Mouse (Mus musculus) G1E (cell line): ENCODE data around the gene Ptprj. TPM values are rescaled to one million over a fixed set of nuclear protein-coding genes. Genes with fewer than 3 reads are reported as not detected.
"Not testable (repeated sequence)": the region's sequence is repeated elsewhere in the genome, so short reads cannot be mapped to it uniquely, and the experiment has no call there.

ENCODE experiments used
- ATAC-seq: 2 replicates; pipeline ENCODE4 v1.8.0; 2016; ENCODE audit warnings: mild to moderate bottlenecking; ENCODE audit not compliant: insufficient number of reproducible peaks, poor library complexity, low FRiP score, severe bottlenecking; ENCODE audit errors: extremely low read depth
- DNase-seq: peaks from one replicate; pipeline ENCODE4 v3.0.0; 2012; ENCODE audit warnings: low spot score
- H3K27me3 ChIP-seq: 2 replicates; pipeline ENCODE4 v1.6.1; 2012; ENCODE audit warnings: mild to moderate bottlenecking, low read length, inconsistent platforms; ENCODE audit not compliant: insufficient read depth
- H3K36me3 ChIP-seq: replicated peaks from 2 replicates; pipeline ENCODE3; 2012; ENCODE audit warnings: mild to moderate bottlenecking, inconsistent platforms
- H3K4me1 ChIP-seq: 2 replicates; pipeline ENCODE4 v1.6.1; 2012; ENCODE audit warnings: low read depth, low read length, inconsistent platforms, mixed read lengths; ENCODE audit not compliant: insufficient read depth
- H3K4me3 ChIP-seq: 2 replicates; pipeline ENCODE4 v1.5.1; 2012; ENCODE audit warnings: low read depth, mild to moderate bottlenecking, inconsistent platforms, low read length, moderate library complexity, mixed read lengths
- H3K9me3 ChIP-seq: replicated peaks from 2 replicates; pipeline ENCODE4 v1.6.1; 2012; ENCODE audit warnings: inconsistent platforms
- polyA plus RNA-seq: library from polyadenylated mRNA; stranded (reverse); fragments of >175 nt; gene quantifications from 2 replicates; pipeline ENCODE4 v1.2.3, GENCODE M21; 2012
- total RNA-seq, 2 experiments: library from RNA; stranded (forward) in 1 of 2; stranded (reverse) in 1 of 2; fragments of 200-1000 nt in 1 of 2; fragments of >200 nt in 1 of 2; fragmentation: Nextera tagmentation in 1 of 2; gene quantifications; 2 replicates each; pipeline ENCODE4 v1.2.3; 2014 to 2017

Gene Ptprj
- total and polyA plus RNA-seq, 3 experiments: 0.02 to 0.44 TPM; not detected in 1

DNA sequence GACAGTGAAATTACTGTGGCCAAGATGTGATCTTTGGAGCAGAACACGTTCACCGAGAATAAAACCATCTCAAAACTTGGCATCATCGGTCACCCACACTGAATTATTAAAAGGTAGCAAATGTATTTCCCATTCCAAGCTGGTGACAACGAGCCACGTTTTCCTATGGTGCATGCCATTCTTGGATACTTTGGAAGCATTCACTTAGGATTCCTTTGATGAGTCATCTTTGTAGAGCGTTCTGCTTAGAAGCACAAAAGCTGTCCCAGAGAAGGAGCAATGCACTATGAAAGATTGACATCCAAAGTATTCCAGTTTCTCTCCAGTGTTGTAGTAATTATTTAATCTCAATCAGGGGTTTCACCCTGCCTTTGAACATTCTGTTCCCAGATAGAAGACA lies 158.2 kb downstream of the Ptprj start:
- not testable (repeated sequence) for H3K9me3 ChIP-seq, ATAC-seq, H3K36me3 ChIP-seq, H3K4me3 ChIP-seq, DNase-seq, H3K4me1 ChIP-seq, H3K27me3 ChIP-seq

DNA sequence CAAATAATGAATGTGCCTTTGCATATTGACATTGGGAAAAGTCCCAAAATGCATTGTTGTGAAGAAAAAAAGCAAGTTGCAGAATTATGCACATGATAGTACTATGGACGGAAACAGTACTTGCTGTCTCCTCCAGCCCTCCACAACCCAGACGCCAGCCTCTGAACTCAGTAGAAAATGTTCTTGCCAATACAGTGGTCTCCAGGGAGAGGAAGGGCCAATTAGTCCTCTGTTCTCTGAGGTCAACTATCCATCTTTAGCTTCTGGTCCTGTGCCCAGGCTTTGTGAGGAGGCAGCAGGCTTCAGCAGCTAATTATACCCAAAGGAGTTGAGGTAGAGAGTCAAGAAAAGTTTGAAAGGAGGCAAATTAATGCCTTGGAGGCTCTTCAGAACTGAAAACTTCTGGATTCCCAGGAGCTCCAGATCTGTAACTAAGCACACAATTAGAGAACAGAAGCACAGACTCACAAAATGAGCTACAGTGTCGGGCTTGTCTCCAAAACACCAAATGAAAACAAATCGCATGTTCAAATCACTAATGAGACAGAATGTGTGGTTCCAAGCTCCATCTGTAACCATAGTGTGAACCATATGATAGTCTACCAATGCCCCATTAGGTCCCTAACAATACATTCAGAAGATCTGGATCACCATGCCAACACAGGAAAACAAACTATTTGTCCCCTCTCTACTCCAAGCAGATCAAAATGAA lies 166.2 kb downstream of the Ptprj start:
- ATAC-seq, H3K4me3 ChIP-seq, H3K27me3 ChIP-seq, H3K4me1 ChIP-seq, H3K9me3 ChIP-seq, H3K36me3 ChIP-seq, DNase-seq: not testable (repeated sequence)

DNA sequence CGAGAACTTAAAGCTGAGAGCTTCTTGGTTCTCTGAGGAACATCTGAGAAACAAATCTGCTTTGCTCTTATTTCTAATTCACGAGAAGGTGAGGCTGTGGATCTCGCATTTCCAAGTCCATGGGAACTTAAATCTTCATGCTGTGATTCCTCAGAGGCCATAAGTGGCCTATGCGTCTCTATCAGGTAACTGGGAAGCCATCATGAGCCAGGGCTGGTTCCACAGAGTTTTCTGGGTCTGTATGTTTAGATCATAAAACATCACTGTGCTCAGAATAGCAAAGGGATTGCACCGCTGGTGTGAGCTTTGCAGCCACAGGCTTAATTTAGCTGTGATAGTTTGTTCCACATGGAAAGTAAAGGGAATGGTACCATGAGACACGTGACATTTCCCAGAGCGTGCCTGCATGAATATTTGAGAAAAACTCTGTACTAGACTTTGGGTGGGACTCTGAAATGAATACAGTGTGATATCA lies 181.8 kb downstream of the Ptprj start, which contains the start of gene Olfr1274-ps:
TSS of gene Olfr1274-ps (plus strand) at position 51 of the 475 bp plus-strand sequence.
- not testable (repeated sequence) for H3K27me3 ChIP-seq, H3K4me1 ChIP-seq, DNase-seq, H3K9me3 ChIP-seq, ATAC-seq, H3K36me3 ChIP-seq, H3K4me3 ChIP-seq

Other genes with a start within 250 kb of the Ptprj start
- gene Olfr1274-ps, start 182.0 kb downstream of the Ptprj start, total RNA-seq (2014; fragmentation: Nextera tagmentation): not detected in 2 replicates
- gene Olfr1274-ps, start 182.0 kb downstream of the Ptprj start, total RNA-seq (2017): 0.05 and 0.06 TPM in 2 replicates
- not detected in 2 replicates for gene Olfr1274-ps, start 182.0 kb downstream of the Ptprj start, polyA plus RNA-seq
- 157 and 180 TPM in 2 replicates for gene Nup160, start 96.6 kb upstream of the Ptprj start, total RNA-seq (2014; fragmentation: Nextera tagmentation)
- gene Nup160, start 96.6 kb upstream of the Ptprj start, total RNA-seq (2017): 58.1 and 69.2 TPM in 2 replicates
- gene Nup160, start 96.6 kb upstream of the Ptprj start, polyA plus RNA-seq: 6.3 and 9.1 TPM in 2 replicates
- 146 and 173 TPM in 2 replicates for gene Fnbp4, start 164.7 kb upstream of the Ptprj start, total RNA-seq (2014; fragmentation: Nextera tagmentation)
- 131 and 156 TPM in 2 replicates for gene Fnbp4, start 164.7 kb upstream of the Ptprj start, total RNA-seq (2017)
- gene Fnbp4, start 164.7 kb upstream of the Ptprj start, polyA plus RNA-seq: 61.1 and 64.5 TPM in 2 replicates
- not detected in 2 replicates for gene Agbl2, start 202.1 kb upstream of the Ptprj start, total RNA-seq (2014; fragmentation: Nextera tagmentation)
- 0.11 TPM in 1 of 2 replicates, not detected in the other for gene Agbl2, start 202.1 kb upstream of the Ptprj start, total RNA-seq (2017)
- gene Agbl2, start 202.1 kb upstream of the Ptprj start, polyA plus RNA-seq: not detected in 2 replicates